Mouse (Mus musculus) CD4-positive, CD25-positive, alpha-beta regulatory T cell (primary cell): ENCODE results near the gene Csnk1e. TPM values are rescaled to one million over a fixed set of nuclear protein-coding genes. Genes with fewer than 3 reads are reported as not detected.

Experiments
- polyA plus RNA-seq: library from polyadenylated mRNA; unstranded; fragments of 100-300 nt; shearing (Covaris generic); gene quantifications from one replicate; pipeline ENCODE4 v1.2.1, GENCODE M21; 2017

The Csnk1e gene
- 23.9 TPM for polyA plus RNA-seq

GRCm38 (mm10) chr15:79455106-79455810 lies at the start of gene Csnk1e:
Csnk1e (minus strand) TSS chr15:79455566.

GRCm38 (mm10) chr15:79504707-79505452 lies 49.5 kb upstream of the Csnk1e start, which contains the start of gene Kcnj4:
Kcnj4 (minus strand) TSS chr15:79505241.

GRCm38 (mm10) chr15:79402836-79403762 lies 52.3 kb downstream of the Csnk1e start, which contains the start of gene Tmem184b:
Tmem184b (minus strand) TSS chr15:79403569.

Other genes with a start within 250 kb of the Csnk1e start
- gene Pick1, start 226.4 kb downstream of the Csnk1e start, polyA plus RNA-seq: 35.0 TPM
- gene Gm49486, start 226.2 kb downstream of the Csnk1e start, polyA plus RNA-seq: not detected
- gene Slc16a8, start 200.8 kb downstream of the Csnk1e start, polyA plus RNA-seq: not detected
- 2.0 TPM for gene Baiap2l2, start 170.0 kb downstream of the Csnk1e start, polyA plus RNA-seq
- 10.1 TPM for gene Pla2g6, start 127.2 kb downstream of the Csnk1e start, polyA plus RNA-seq
- gene Maff, start 108.9 kb downstream of the Csnk1e start, polyA plus RNA-seq: 1.5 TPM
- gene Tmem184b, start 52.0 kb downstream of the Csnk1e start, polyA plus RNA-seq: 53.7 TPM
- gene Kcnj4, start 49.7 kb upstream of the Csnk1e start, polyA plus RNA-seq: not detected
- gene Kdelr3, start 60.8 kb upstream of the Csnk1e start, polyA plus RNA-seq: 0.20 TPM
- gene Ddx17, start 91.2 kb upstream of the Csnk1e start, polyA plus RNA-seq: 44.0 TPM
- not detected for gene Dmc1, start 149.5 kb upstream of the Csnk1e start, polyA plus RNA-seq
- gene Fam227a, start 203.4 kb upstream of the Csnk1e start, polyA plus RNA-seq: 0.16 TPM
- 10.5 TPM for gene Cby1, start 203.6 kb upstream of the Csnk1e start, polyA plus RNA-seq
- 221 TPM for gene Tomm22, start 215.3 kb upstream of the Csnk1e start, polyA plus RNA-seq
- 29.4 TPM for gene Josd1, start 232.4 kb upstream of the Csnk1e start, polyA plus RNA-seq
- 120 TPM for gene Gtpbp1, start 235.3 kb upstream of the Csnk1e start, polyA plus RNA-seq